Mouse (Mus musculus) stomach, embryonic 16.5 days (tissue): ENCODE data around the gene Ccdc97. TPM values are rescaled to one million over a fixed set of nuclear protein-coding genes. Genes with fewer than 3 reads are reported as not detected.

ENCODE experiments used
- ATAC-seq: fragments of 200-750 bp; cut with Nextera tagmentation; 2 replicates; pipeline ENCODE4 v1.8.0; 2017; ENCODE audit warnings: moderate number of reproducible peaks, moderate TSS enrichment; ENCODE audit not compliant: insufficient read depth, low FRiP score
- H3K27ac ChIP-seq: fragments of 300-500 bp; sonication (generic); 2 replicates; pipeline ENCODE4 v1.5.1; 2014; ENCODE audit warnings: low read length
- H3K27me3 ChIP-seq: fragments of 300-500 bp; sonication (generic); 2 replicates; pipeline ENCODE4 v1.6.1; 2014; ENCODE audit warnings: low read length, control low read depth, mixed read lengths; ENCODE audit not compliant: control insufficient read depth, insufficient read depth
- H3K36me3 ChIP-seq: fragments of 300-500 bp; sonication (generic); 2 replicates; pipeline ENCODE4 v1.6.1; 2014; ENCODE audit warnings: low read length; ENCODE audit not compliant: control insufficient read depth, insufficient read depth
- H3K4me1 ChIP-seq: fragments of 300-500 bp; sonication (generic); 2 replicates; pipeline ENCODE4 v1.6.1; 2014; ENCODE audit warnings: low read length, control low read depth, mixed read lengths; ENCODE audit not compliant: control insufficient read depth, insufficient read depth
- H3K4me2 ChIP-seq: fragments of 300-500 bp; sonication (generic); 2 replicates; pipeline ENCODE4 v1.6.1; 2014; ENCODE audit warnings: low read depth, low read length, mixed read lengths
- H3K4me3 ChIP-seq: fragments of 300-500 bp; sonication (generic); replicated peaks from 2 replicates; pipeline ENCODE4 v1.5.1; 2014; ENCODE audit warnings: mild to moderate bottlenecking, low read length
- H3K9ac ChIP-seq: fragments of 300-500 bp; sonication (generic); 2 replicates; pipeline ENCODE4 v1.6.1; 2014; ENCODE audit warnings: low read length
- H3K9me3 ChIP-seq: fragments of 300-500 bp; sonication (generic); replicated peaks from 2 replicates; pipeline ENCODE4 v1.6.1; 2016; ENCODE audit warnings: low read length, control low read depth; ENCODE audit not compliant: control insufficient read depth
- WGBS: fragments of 180-500 bp; shearing (Covaris S2); extraction: QIAGEN DNeasy Blood & Tissue Kit; methylation state at CpG from one replicate; pipeline ENCODE4 v1.1.7; 2014; 5-methylcytosine and 5-hydroxymethylcytosine counted together
- polyA plus RNA-seq: library from polyadenylated mRNA; unstranded; fragments of >200 nt; fragmentation: Nextera tagmentation; extraction: Ambion mirVana; gene quantifications from 2 replicates; pipeline ENCODE4 v1.2.1, GENCODE M21; 2015

Ccdc97 gene
- polyA plus RNA-seq, 1 experiment from 2014 or later: 19.6 TPM

- H3K27me3 ChIP-seq: no peaks in the 10 kb centered on the region
- no peaks in the 10 kb centered on the region for H3K9me3 ChIP-seq
- H3K4me1 ChIP-seq: peaks cover 26% of the 10 kb centered on the region
- H3K9ac ChIP-seq: no peak overlapping the region
- no peak overlapping the region for H3K4me2 ChIP-seq
- H3K27ac ChIP-seq: no peak overlapping the region
- 84% methylated on average over 9 of the region's 9 CpGs for WGBS
- H3K4me3 ChIP-seq: no peak overlapping the region
- peaks cover 30% of the 10 kb centered on the region for H3K36me3 ChIP-seq
- no peak for ATAC-seq
Observed at GRCm38 (mm10) chr7:25712801-25713200, 6.1 kb downstream of the Ccdc97 start.

GRCm38 (mm10) chr7:25711731-25712197 is 7.1 kb downstream of the Ccdc97 start:
- H3K27me3 ChIP-seq: no peaks in the 10 kb centered on the region
- H3K4me1 ChIP-seq: peaks cover 31% of the 10 kb centered on the region
- peaks cover 30% of the 10 kb centered on the region for H3K36me3 ChIP-seq
- no peak overlapping the region for H3K4me2 ChIP-seq
- H3K9ac ChIP-seq: no peak overlapping the region; the same call in 1 of the 2 replicates
- H3K9me3 ChIP-seq: no peaks in the 10 kb centered on the region
- peak; percentile 44; the same call in 1 of the 2 replicates for ATAC-seq
- H3K4me3 ChIP-seq: no peak overlapping the region
- WGBS: 21% methylated on average over 7 of the region's 7 CpGs
- peak overlapping the region; percentile 39; the same call in 1 of the 2 replicates for H3K27ac ChIP-seq

- Histone ChIP-seq H3K4me3 (no peak overlapping the region), H3K27ac (peak overlapping the region; percentile 2; the same call in 1 of the 2 replicates), H3K9me3 (no peaks in the 10 kb centered on the region), H3K36me3 (peaks cover 30% of the 10 kb centered on the region), H3K4me1 (peaks cover 37% of the 10 kb centered on the region), H3K9ac (no peak overlapping the region), H3K27me3 (no peaks in the 10 kb centered on the region), H3K4me2 (no peak overlapping the region)
- 65% methylated on average over 5 of the region's 5 CpGs for WGBS
- ATAC-seq: no peak
Observed at GRCm38 (mm10) chr7:25711165-25711564, 7.7 kb downstream of the Ccdc97 start.

- Histone ChIP-seq H3K27me3 (no peaks in the 10 kb centered on the region), H3K4me2 (no peak overlapping the region), H3K4me3 (no peak overlapping the region), H3K27ac (no peak overlapping the region), H3K9me3 (no peaks in the 10 kb centered on the region), H3K4me1 (peaks cover 43% of the 10 kb centered on the region), H3K9ac (peak overlapping the region; percentile 11; the same call in 1 of the 2 replicates), H3K36me3 (peaks cover 25% of the 10 kb centered on the region)
- WGBS: 13% methylated on average over 6 of the region's 7 CpGs
- no peak; the same call in 1 of the 2 replicates for ATAC-seq
Observed at GRCm38 (mm10) chr7:25710519-25711130, 8.3 kb downstream of the Ccdc97 start.

GRCm38 (mm10) chr7:25709961-25710360 is 8.9 kb downstream of the Ccdc97 start:
- 16% methylated on average over 12 of the region's 12 CpGs for WGBS
- Histone ChIP-seq H3K27me3 (no peaks in the 10 kb centered on the region), H3K4me1 (peaks cover 48% of the 10 kb centered on the region), H3K27ac (peak overlapping the region; percentile 5; the same call in 1 of the 2 replicates), H3K36me3 (peaks cover 20% of the 10 kb centered on the region), H3K4me3 (no peak overlapping the region), H3K9me3 (no peaks in the 10 kb centered on the region), H3K9ac (peak overlapping the region; percentile 11; the same call in 1 of the 2 replicates), H3K4me2 (no peak overlapping the region)
- no peak for ATAC-seq

- peak overlapping the region; percentile 41 for H3K9ac ChIP-seq
- peaks cover 55% of the 10 kb centered on the region for H3K4me1 ChIP-seq
- peaks cover 1% of the 10 kb centered on the region for H3K36me3 ChIP-seq
- no peaks in the 10 kb centered on the region for H3K27me3 ChIP-seq
- WGBS: 37% methylated on average over 15 of the region's 15 CpGs
- H3K4me3 ChIP-seq: no peak overlapping the region
- H3K4me2 ChIP-seq: peak overlapping the region; percentile 11; the same call in 1 of the 2 replicates
- no peaks in the 10 kb centered on the region for H3K9me3 ChIP-seq
- peak overlapping the region; percentile 53 for H3K27ac ChIP-seq
- peak; percentile 4; the same call in 1 of the 2 replicates for ATAC-seq
Observed at GRCm38 (mm10) chr7:25707581-25708292, 11.2 kb downstream of the Ccdc97 start.

- Histone ChIP-seq H3K4me3 (no peak overlapping the region), H3K27ac (peak overlapping the region; percentile 53), H3K36me3 (no peaks in the 10 kb centered on the region), H3K4me1 (peaks cover 46% of the 10 kb centered on the region), H3K9me3 (no peaks in the 10 kb centered on the region), H3K27me3 (no peaks in the 10 kb centered on the region), H3K4me2 (no peak overlapping the region; the same call in 1 of the 2 replicates), H3K9ac (peak overlapping the region; percentile 33; the same call in 1 of the 2 replicates)
- no peak for ATAC-seq
- 39% methylated on average over 7 of the region's 7 CpGs for WGBS
Observed at GRCm38 (mm10) chr7:25706578-25707170, 12.2 kb downstream of the Ccdc97 start.

- Histone ChIP-seq H3K4me3 (no peak overlapping the region), H3K27me3 (no peaks in the 10 kb centered on the region), H3K27ac (peak overlapping the region; percentile 53), H3K9me3 (no peaks in the 10 kb centered on the region), H3K9ac (peak overlapping the region; percentile 50; the same call in 1 of the 2 replicates), H3K36me3 (no peaks in the 10 kb centered on the region), H3K4me1 (peaks cover 44% of the 10 kb centered on the region), H3K4me2 (no peak overlapping the region; the same call in 1 of the 2 replicates)
- ATAC-seq: peak; percentile 31; the same call in 1 of the 2 replicates
- 44% methylated on average over 6 of the region's 6 CpGs for WGBS
Observed at GRCm38 (mm10) chr7:25705801-25706251, 13.1 kb downstream of the Ccdc97 start.
